Mouse (Mus musculus): ENCODE data around the gene Otx1. TPM values are rescaled to one million over a fixed set of nuclear protein-coding genes. Genes with fewer than 3 reads are reported as not detected.
A peak's percentile ranks its signal among the peaks of the same experiment; 100 is the strongest.

Otx1 gene
- polyA plus RNA-seq, 1 experiment from 2014 or later = 45.6 TPM

- DNase-seq (ENCODE audit: low spot score) (no peak), ATAC-seq (replicated peaks; ENCODE audit: low FRiP score) (no peak)
- Histone ChIP-seq H3K27ac (ENCODE audit: low read depth, low read length) (peak overlapping the region; percentile 94), H3K4me2 (ENCODE audit: low read depth, low read length, severe bottlenecking) (peak overlapping the region; percentile 88), H3K9ac (ENCODE audit: low read length) (peak overlapping the region; percentile 85), H3K27me3 (ENCODE audit: control insufficient read depth, insufficient read depth, low read length) (peaks cover 2% of the 10 kb centered on the region; the same call in 1 of the 2 replicates), H3K4me1 (replicated peaks; ENCODE audit: control insufficient read depth, insufficient read depth, low read length) (peaks cover 20% of the 10 kb centered on the region; the same call in 1 of the 2 replicates), H3K9me3 (ENCODE audit: control insufficient read depth, low read length) (no peaks in the 10 kb centered on the region), H3K4me3 (ENCODE audit: low read depth, low read length) (peak overlapping the region; percentile 89), H3K36me3 (ENCODE audit: control insufficient read depth, insufficient read depth, low read length) (no peaks in the 10 kb centered on the region)
- 4% methylated on average over 2 of the region's 2 CpGs for WGBS
These were observed 6.1 kb upstream of the Otx1 start for GRCm38 (mm10) chr11:22008817-22009216.

GRCm38 (mm10) chr11:22008129-22008596 lies 5.5 kb upstream of the Otx1 start:
- peak overlapping the region; percentile 88 for H3K4me2 ChIP-seq (ENCODE audit: low read depth, low read length, severe bottlenecking)
- H3K4me1 ChIP-seq (replicated peaks; ENCODE audit: control insufficient read depth, insufficient read depth, low read length) = peaks cover 20% of the 10 kb centered on the region; the same call in 1 of the 2 replicates
- H3K9me3 ChIP-seq (ENCODE audit: control insufficient read depth, low read length) = no peaks in the 10 kb centered on the region
- ATAC-seq (replicated peaks; ENCODE audit: low FRiP score) (peak; percentile 66), DNase-seq (ENCODE audit: low spot score) (peak; percentile 75)
- under 1% methylated on average over 10 of the region's 10 CpGs for WGBS
- H3K27me3 ChIP-seq (ENCODE audit: control insufficient read depth, insufficient read depth, low read length) = peaks cover 2% of the 10 kb centered on the region; the same call in 1 of the 2 replicates
- H3K36me3 ChIP-seq (ENCODE audit: control insufficient read depth, insufficient read depth, low read length) = no peaks in the 10 kb centered on the region
- H3K27ac ChIP-seq (ENCODE audit: low read depth, low read length) = peak overlapping the region; percentile 94
- H3K4me3 ChIP-seq (ENCODE audit: low read depth, low read length) = peak overlapping the region; percentile 89
- peak overlapping the region; percentile 85 for H3K9ac ChIP-seq (ENCODE audit: low read length)

- H3K27me3 ChIP-seq (ENCODE audit: control insufficient read depth, insufficient read depth, low read length) = peaks cover 2% of the 10 kb centered on the region; the same call in 1 of the 2 replicates
- peak overlapping the region; percentile 88 for H3K4me2 ChIP-seq (ENCODE audit: low read depth, low read length, severe bottlenecking)
- peak overlapping the region; percentile 89 for H3K4me3 ChIP-seq (ENCODE audit: low read depth, low read length)
- peak overlapping the region; percentile 85 for H3K9ac ChIP-seq (ENCODE audit: low read length)
- H3K4me1 ChIP-seq (replicated peaks; ENCODE audit: control insufficient read depth, insufficient read depth, low read length) = peaks cover 20% of the 10 kb centered on the region; the same call in 1 of the 2 replicates
- no peak for DNase-seq (ENCODE audit: low spot score)
- peak overlapping the region; percentile 94 for H3K27ac ChIP-seq (ENCODE audit: low read depth, low read length)
- WGBS = under 1% methylated on average over 6 of the region's 6 CpGs
- H3K36me3 ChIP-seq (ENCODE audit: control insufficient read depth, insufficient read depth, low read length) = no peaks in the 10 kb centered on the region
- H3K9me3 ChIP-seq (ENCODE audit: control insufficient read depth, low read length) = no peaks in the 10 kb centered on the region
- ATAC-seq (replicated peaks; ENCODE audit: low FRiP score) = no peak; the same call in 1 of the 2 replicates
These were observed 5.0 kb upstream of the Otx1 start for GRCm38 (mm10) chr11:22007781-22008110.

GRCm38 (mm10) chr11:22007088-22007780 lies 4.5 kb upstream of the Otx1 start:
- ATAC-seq (replicated peaks; ENCODE audit: low FRiP score) = peak; percentile 63
- H3K36me3 ChIP-seq (ENCODE audit: control insufficient read depth, insufficient read depth, low read length) = no peaks in the 10 kb centered on the region
- under 1% methylated on average over 20 of the region's 20 CpGs for WGBS
- H3K27ac ChIP-seq (ENCODE audit: low read depth, low read length) = peak overlapping the region; percentile 94
- H3K27me3 ChIP-seq (ENCODE audit: control insufficient read depth, insufficient read depth, low read length) = peaks cover 2% of the 10 kb centered on the region; the same call in 1 of the 2 replicates
- peak overlapping the region; percentile 88 for H3K4me2 ChIP-seq (ENCODE audit: low read depth, low read length, severe bottlenecking)
- H3K4me1 ChIP-seq (replicated peaks; ENCODE audit: control insufficient read depth, insufficient read depth, low read length) = peaks cover 20% of the 10 kb centered on the region; the same call in 1 of the 2 replicates
- no peaks in the 10 kb centered on the region for H3K9me3 ChIP-seq (ENCODE audit: control insufficient read depth, low read length)
- peak overlapping the region; percentile 89 for H3K4me3 ChIP-seq (ENCODE audit: low read depth, low read length)
- H3K9ac ChIP-seq (ENCODE audit: low read length) = peak overlapping the region; percentile 85
- DNase-seq (ENCODE audit: low spot score) = peak; percentile 89

GRCm38 (mm10) chr11:22006471-22007087 lies 3.9 kb upstream of the Otx1 start:
- Histone ChIP-seq H3K27me3 (ENCODE audit: control insufficient read depth, insufficient read depth, low read length) (peaks cover 2% of the 10 kb centered on the region; the same call in 1 of the 2 replicates), H3K4me1 (replicated peaks; ENCODE audit: control insufficient read depth, insufficient read depth, low read length) (peaks cover 20% of the 10 kb centered on the region; the same call in 1 of the 2 replicates)

GRCm38 (mm10) chr11:22005281-22005870 lies 2.7 kb upstream of the Otx1 start:
- H3K27me3 ChIP-seq (ENCODE audit: control insufficient read depth, insufficient read depth, low read length) = peaks cover 2% of the 10 kb centered on the region; the same call in 1 of the 2 replicates
- peaks cover 14% of the 10 kb centered on the region; the same call in 1 of the 2 replicates for H3K4me1 ChIP-seq (replicated peaks; ENCODE audit: control insufficient read depth, insufficient read depth, low read length)
- no peaks in the 10 kb centered on the region for H3K36me3 ChIP-seq (ENCODE audit: control insufficient read depth, insufficient read depth, low read length)
- H3K9me3 ChIP-seq (ENCODE audit: control insufficient read depth, low read length) = no peaks in the 10 kb centered on the region
- peak overlapping the region; percentile 94 for H3K27ac ChIP-seq (ENCODE audit: low read depth, low read length)
- peak overlapping the region; percentile 89 for H3K4me3 ChIP-seq (ENCODE audit: low read depth, low read length)
- peak overlapping the region; percentile 98 for H3K9ac ChIP-seq (ENCODE audit: low read length)
- ATAC-seq (replicated peaks; ENCODE audit: low FRiP score) = no peak
- peak; percentile 65 for DNase-seq (ENCODE audit: low spot score)
- whole genome bisulfite sequencing = under 1% methylated on average over 9 of the region's 9 CpGs
- peak overlapping the region; percentile 88 for H3K4me2 ChIP-seq (ENCODE audit: low read depth, low read length, severe bottlenecking)

More at GRCm38 (mm10) chr11:22006471-22007087, 3.9 kb upstream of the Otx1 start:
- no peak for DNase-seq (ENCODE audit: low spot score)
- Histone ChIP-seq H3K9me3 (ENCODE audit: control insufficient read depth, low read length) (no peaks in the 10 kb centered on the region), H3K27ac (ENCODE audit: low read depth, low read length) (peak overlapping the region; percentile 94), H3K36me3 (ENCODE audit: control insufficient read depth, insufficient read depth, low read length) (no peaks in the 10 kb centered on the region), H3K4me3 (ENCODE audit: low read depth, low read length) (peak overlapping the region; percentile 89), H3K4me2 (ENCODE audit: low read depth, low read length, severe bottlenecking) (peak overlapping the region; percentile 88), H3K9ac (ENCODE audit: low read length) (peak overlapping the region; percentile 85)
- ATAC-seq (replicated peaks; ENCODE audit: low FRiP score) = no peak
- 4% methylated on average over 12 of the region's 12 CpGs for WGBS

GRCm38 (mm10) chr11:22004331-22004841 lies 1.7 kb upstream of the Otx1 start:
- H3K4me2 ChIP-seq (ENCODE audit: low read depth, low read length, severe bottlenecking) = peak overlapping the region; percentile 88
- peaks cover 12% of the 10 kb centered on the region; the same call in 1 of the 2 replicates for H3K4me1 ChIP-seq (replicated peaks; ENCODE audit: control insufficient read depth, insufficient read depth, low read length)
- no peaks in the 10 kb centered on the region for H3K36me3 ChIP-seq (ENCODE audit: control insufficient read depth, insufficient read depth, low read length)
- peaks cover 3% of the 10 kb centered on the region; the same call in 1 of the 2 replicates for H3K27me3 ChIP-seq (ENCODE audit: control insufficient read depth, insufficient read depth, low read length)
- no peaks in the 10 kb centered on the region for H3K9me3 ChIP-seq (ENCODE audit: control insufficient read depth, low read length)
- WGBS = under 1% methylated on average over 18 of the region's 18 CpGs
- peak overlapping the region; percentile 89 for H3K4me3 ChIP-seq (ENCODE audit: low read depth, low read length)
- H3K9ac ChIP-seq (ENCODE audit: low read length) = peak overlapping the region; percentile 98
- DNase-seq (ENCODE audit: low spot score) (peak; percentile 87), ATAC-seq (replicated peaks; ENCODE audit: low FRiP score) (peak; percentile 21)
- peak overlapping the region; percentile 94 for H3K27ac ChIP-seq (ENCODE audit: low read depth, low read length)

All from forebrain, embryonic 11.5 days (tissue).